Mouse (Mus musculus): Measurements from ENCODE around the gene Rnh1.

Rnh1 gene

GRCm38 (mm10) chr7:141205504-141205903 lies 32.8 kb upstream of the Rnh1 start:
- no peak for DNase-seq (ENCODE audit: low spot score in 2 of 2)

GRCm38 (mm10) chr7:141204546-141204945 lies 31.9 kb upstream of the Rnh1 start:
- peak in 1 of 2 experiments; percentile 32 for DNase-seq (ENCODE audit: low spot score in 2 of 2)

- DNase-seq (ENCODE audit: low spot score in 2 of 2) = no peak
These were observed 25.5 kb upstream of the Rnh1 start for GRCm38 (mm10) chr7:141198121-141198520.

GRCm38 (mm10) chr7:141196619-141197282 lies 24.1 kb upstream of the Rnh1 start:
- no peak for DNase-seq (ENCODE audit: low spot score in 2 of 2)

GRCm38 (mm10) chr7:141195754-141196153 lies 23.1 kb upstream of the Rnh1 start:
- no peak for DNase-seq (ENCODE audit: low spot score in 2 of 2)

GRCm38 (mm10) chr7:141194830-141195229 lies 22.2 kb upstream of the Rnh1 start:
- peak; percentile 80 to 92 for DNase-seq (ENCODE audit: low spot score in 2 of 2)

- DNase-seq (ENCODE audit: low spot score in 2 of 2) = no peak
These were observed 21.8 kb upstream of the Rnh1 start for GRCm38 (mm10) chr7:141194409-141194808.

- DNase-seq (ENCODE audit: low spot score in 2 of 2) = peak; percentile 97 to 99
These were observed 21.3 kb upstream of the Rnh1 start, which contains the start of the genes Hras and Lrrc56 for GRCm38 (mm10) chr7:141193948-141194347. Gene Hras (minus strand): TSS chr7:141194005. Gene Lrrc56 (plus strand): TSS chr7:141194157.

- peak in 1 of 2 experiments; percentile 71 for DNase-seq (ENCODE audit: low spot score in 2 of 2)
These were observed 20.7 kb upstream of the Rnh1 start for GRCm38 (mm10) chr7:141193348-141193856.

- DNase-seq (ENCODE audit: low spot score in 2 of 2) = no peak
These were observed 20.2 kb upstream of the Rnh1 start for GRCm38 (mm10) chr7:141192776-141193347.

GRCm38 (mm10) chr7:141191796-141192685 lies 19.4 kb upstream of the Rnh1 start:
- DNase-seq (ENCODE audit: low spot score in 2 of 2) = no peak

GRCm38 (mm10) chr7:141191036-141191435 lies 18.4 kb upstream of the Rnh1 start:
- no peak for DNase-seq (ENCODE audit: low spot score in 2 of 2)

- DNase-seq (ENCODE audit: low spot score in 2 of 2) = no peak
These were observed 17.6 kb upstream of the Rnh1 start for GRCm38 (mm10) chr7:141190220-141190619.

- DNase-seq (ENCODE audit: low spot score in 2 of 2) = no peak
These were observed 16.1 kb upstream of the Rnh1 start for GRCm38 (mm10) chr7:141188733-141189132.

GRCm38 (mm10) chr7:141188194-141188593 lies 15.5 kb upstream of the Rnh1 start:
- no peak for DNase-seq (ENCODE audit: low spot score in 2 of 2)

- DNase-seq (ENCODE audit: low spot score in 2 of 2) = peak; percentile 73 to 85
These were observed 3.5 kb upstream of the Rnh1 start for GRCm38 (mm10) chr7:141176173-141176572.

GRCm38 (mm10) chr7:141175068-141175467 lies 2.4 kb upstream of the Rnh1 start:
- no peak for DNase-seq (ENCODE audit: low spot score in 2 of 2)

- DNase-seq (ENCODE audit: low spot score in 2 of 2) = no peak
These were observed 730 bp upstream of the Rnh1 start for GRCm38 (mm10) chr7:141173323-141173850.

- DNase-seq (ENCODE audit: low spot score in 2 of 2) = no peak
These were observed 2.8 kb downstream of the Rnh1 start for GRCm38 (mm10) chr7:141169866-141170265.

GRCm38 (mm10) chr7:141169300-141169699 lies 3.4 kb downstream of the Rnh1 start:
- no peak for DNase-seq (ENCODE audit: low spot score in 2 of 2)

GRCm38 (mm10) chr7:141168518-141168953 lies 4.1 kb downstream of the Rnh1 start:
- DNase-seq (ENCODE audit: low spot score in 2 of 2) = peak; percentile 67 to 71

Measured in urinary bladder, postnatal 4 days (tissue).